Mouse (Mus musculus): ENCODE results near the gene Stat3. TPM values are rescaled to one million over a fixed set of nuclear protein-coding genes. Genes with fewer than 3 reads are reported as not detected.

The Stat3 gene
- polyA plus RNA-seq, 1 experiment, result 57.2 TPM

DNA sequence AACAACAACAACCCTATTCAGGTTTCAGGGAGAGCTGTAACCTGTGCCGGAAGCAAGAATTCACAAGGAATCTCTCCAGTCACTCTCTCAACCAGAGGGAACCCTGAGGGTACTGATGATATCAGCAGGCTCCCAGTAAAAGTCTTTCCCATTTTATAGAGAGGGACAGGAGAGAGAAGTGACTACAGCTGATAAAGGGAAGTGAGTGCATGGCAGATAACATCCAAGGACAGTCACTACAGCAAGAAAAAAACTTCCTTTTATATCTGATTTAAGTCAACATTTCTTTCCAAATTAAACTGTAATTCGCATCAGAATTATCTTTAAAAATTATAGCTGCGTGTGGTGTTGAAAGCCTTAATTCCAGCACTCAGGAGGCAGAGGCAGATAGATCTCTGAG lies 12.0 kb downstream of the Stat3 start:
- TF ChIP-seq CTCF (conservative IDR thresholded peaks at IDR 0.05; ENCODE audit: insufficient read depth, insufficient read length, low read depth, low read length), result no peak
- no peak for TF ChIP-seq POLR2A (IDR thresholded peaks at IDR 0.05; ENCODE audit: low read depth, low read length)
- peaks cover 9% of the 10 kb centered on the region for H3K4me1 ChIP-seq (ENCODE audit: control insufficient read depth, insufficient read depth, low read length)
- no peaks in the 10 kb centered on the region for H3K27me3 ChIP-seq (replicated peaks; ENCODE audit: control insufficient read depth, insufficient read depth, low read length)
- H3K4me3 ChIP-seq (ENCODE audit: insufficient read depth, low read depth, low read length), result no peak overlapping the region
- no peaks in the 10 kb centered on the region for H3K36me3 ChIP-seq (ENCODE audit: control insufficient read depth, insufficient read depth, low read length)
- H3K27ac ChIP-seq (ENCODE audit: insufficient read depth, low read depth, low read length), result no peak overlapping the region
- WGBS, result 91% methylated on average over 3 of the region's 3 CpGs
- DNase-seq, result no peak

DNA sequence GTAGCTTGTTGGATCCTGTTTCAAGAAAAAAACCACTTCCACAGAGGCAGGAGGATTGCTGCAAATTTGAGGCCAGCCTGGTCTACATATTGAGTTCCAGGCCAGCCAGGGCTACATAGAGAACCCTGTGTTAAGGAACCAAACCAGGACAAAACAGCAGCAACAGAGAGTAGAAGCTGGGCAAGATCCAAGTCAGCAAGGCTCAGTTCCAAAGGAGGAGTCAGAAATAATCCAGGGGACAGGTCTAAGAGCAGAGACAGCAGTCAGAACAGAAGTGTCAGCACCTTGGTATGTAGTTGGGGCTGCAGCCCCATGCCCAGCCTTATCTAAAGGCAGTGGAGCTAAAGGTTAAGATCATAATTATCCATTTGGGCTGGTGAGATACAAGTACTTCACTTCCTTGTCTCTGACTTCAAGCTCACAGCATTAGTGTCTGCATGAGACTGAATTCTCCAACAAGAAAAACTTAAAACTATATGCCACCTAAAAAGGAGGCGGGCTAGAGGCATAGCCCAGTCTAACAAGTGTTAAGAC lies 14.9 kb downstream of the Stat3 start:
- 97% methylated on average over 1 of the region's 1 CpGs for WGBS
- Histone ChIP-seq H3K27me3 (replicated peaks; ENCODE audit: control insufficient read depth, insufficient read depth, low read length) (no peaks in the 10 kb centered on the region), H3K4me3 (ENCODE audit: insufficient read depth, low read depth, low read length) (no peak overlapping the region), H3K4me1 (ENCODE audit: control insufficient read depth, insufficient read depth, low read length) (no peaks in the 10 kb centered on the region), H3K27ac (ENCODE audit: insufficient read depth, low read depth, low read length) (no peak overlapping the region), H3K36me3 (ENCODE audit: control insufficient read depth, insufficient read depth, low read length) (no peaks in the 10 kb centered on the region)
- DNase-seq, result no peak
- TF ChIP-seq POLR2A (IDR thresholded peaks at IDR 0.05; ENCODE audit: low read depth, low read length) (no peak), CTCF (conservative IDR thresholded peaks at IDR 0.05; ENCODE audit: insufficient read depth, insufficient read length, low read depth, low read length) (no peak)

DNA sequence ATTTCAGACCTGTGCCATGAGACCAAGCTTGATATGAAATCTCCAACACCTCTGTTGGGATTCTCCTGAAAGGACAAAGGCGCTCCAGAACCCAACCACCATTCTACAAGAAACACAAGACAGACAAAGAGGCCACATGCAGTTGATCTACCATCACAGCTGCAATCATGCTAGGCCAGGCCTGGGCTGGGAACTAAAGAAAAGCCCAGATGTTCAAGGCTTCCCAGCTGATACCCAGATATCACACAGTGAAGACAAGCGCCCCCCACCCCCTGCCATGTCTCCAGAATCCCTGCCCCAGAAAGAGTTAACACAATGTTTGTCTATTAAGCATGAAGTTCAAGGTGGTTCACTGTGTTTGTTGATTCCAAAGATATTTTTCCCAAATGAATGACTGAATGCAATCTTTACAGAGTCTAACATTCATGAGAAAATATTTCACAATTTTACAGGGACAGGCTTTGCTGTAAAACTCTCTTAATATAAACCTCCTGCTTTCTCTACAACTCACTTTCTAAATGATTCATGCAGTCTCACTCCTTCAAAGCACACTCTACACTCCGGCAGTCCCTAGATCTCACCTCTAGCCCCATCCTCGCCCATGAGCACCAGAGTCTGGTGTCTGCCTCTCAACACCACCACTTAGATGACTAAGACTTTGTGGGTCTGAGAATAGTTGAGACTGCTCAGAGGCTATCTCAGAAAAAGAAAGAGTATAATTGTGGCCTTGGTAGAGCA lies 18.3 kb downstream of the Stat3 start:
- Histone ChIP-seq H3K4me3 (ENCODE audit: insufficient read depth, low read depth, low read length) (no peak overlapping the region), H3K27me3 (replicated peaks; ENCODE audit: control insufficient read depth, insufficient read depth, low read length) (no peaks in the 10 kb centered on the region), H3K27ac (ENCODE audit: insufficient read depth, low read depth, low read length) (no peak overlapping the region), H3K36me3 (ENCODE audit: control insufficient read depth, insufficient read depth, low read length) (no peaks in the 10 kb centered on the region), H3K4me1 (ENCODE audit: control insufficient read depth, insufficient read depth, low read length) (peaks cover 3% of the 10 kb centered on the region; the same call in 1 of the 2 replicates)
- DNase-seq, result no peak
- TF ChIP-seq POLR2A (IDR thresholded peaks at IDR 0.05; ENCODE audit: low read depth, low read length), result no peak
- TF ChIP-seq CTCF (conservative IDR thresholded peaks at IDR 0.05; ENCODE audit: insufficient read depth, insufficient read length, low read depth, low read length), result no peak
- WGBS, result 94% methylated on average over 4 of the region's 4 CpGs

DNA sequence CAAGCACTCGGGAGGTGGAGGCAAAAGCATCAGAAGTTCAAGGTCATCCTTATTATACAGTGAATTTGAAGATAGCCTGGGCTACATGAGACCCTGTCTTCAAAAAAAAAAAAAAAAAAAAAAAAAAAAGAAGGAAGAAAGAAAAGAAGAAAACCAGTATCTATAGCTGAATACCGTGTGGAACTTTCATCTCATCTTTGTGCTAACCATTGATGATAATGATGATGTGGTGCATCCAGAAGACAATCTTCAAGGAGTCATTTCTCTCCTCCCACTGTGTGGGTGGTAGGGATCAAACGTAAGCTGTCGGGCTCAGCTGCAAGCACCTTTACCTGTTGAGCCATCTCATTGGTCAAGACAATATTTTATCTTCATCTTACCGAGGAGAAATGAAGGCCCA lies 21.3 kb downstream of the Stat3 start:
- 82% methylated on average over 5 of the region's 5 CpGs for WGBS
- TF ChIP-seq CTCF (conservative IDR thresholded peaks at IDR 0.05; ENCODE audit: insufficient read depth, insufficient read length, low read depth, low read length), result no peak
- no peak for TF ChIP-seq POLR2A (IDR thresholded peaks at IDR 0.05; ENCODE audit: low read depth, low read length)
- Histone ChIP-seq H3K27ac (ENCODE audit: insufficient read depth, low read depth, low read length) (no peak overlapping the region), H3K27me3 (replicated peaks; ENCODE audit: control insufficient read depth, insufficient read depth, low read length) (no peaks in the 10 kb centered on the region), H3K36me3 (ENCODE audit: control insufficient read depth, insufficient read depth, low read length) (peaks cover 3% of the 10 kb centered on the region; the same call in 1 of the 2 replicates), H3K4me1 (ENCODE audit: control insufficient read depth, insufficient read depth, low read length) (peaks cover 3% of the 10 kb centered on the region; the same call in 1 of the 2 replicates), H3K4me3 (ENCODE audit: insufficient read depth, low read depth, low read length) (no peak overlapping the region)
- DNase-seq, result no peak

DNA sequence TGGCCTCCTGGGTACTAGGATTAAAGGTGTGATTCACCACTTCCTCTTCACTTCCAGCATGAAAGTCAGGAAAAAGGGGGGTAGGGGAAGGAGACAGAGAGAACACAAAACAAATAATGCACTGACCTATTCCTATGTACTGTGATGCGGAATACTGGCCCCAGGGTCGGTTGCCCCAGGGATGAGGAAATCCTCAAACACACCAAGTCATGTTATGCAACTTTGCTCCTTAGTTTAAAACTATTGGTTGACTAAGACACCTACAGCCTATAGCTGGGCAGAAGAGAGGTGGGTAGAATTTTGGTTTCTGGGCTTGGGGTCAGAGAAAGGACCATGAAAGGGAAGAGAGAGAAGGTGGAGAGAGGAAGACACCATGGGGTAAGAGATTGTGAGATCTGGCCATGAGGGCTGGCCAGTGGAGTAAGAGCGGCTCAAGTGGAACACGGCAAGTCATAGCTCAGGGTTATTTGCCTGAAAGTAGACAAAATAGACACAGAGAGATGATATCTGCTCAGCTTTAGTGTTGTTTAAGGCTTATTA lies 22.8 kb downstream of the Stat3 start:
- WGBS, result 89% methylated on average over 4 of the region's 4 CpGs
- no peak for DNase-seq
- Histone ChIP-seq H3K4me3 (ENCODE audit: insufficient read depth, low read depth, low read length) (no peak overlapping the region), H3K4me1 (ENCODE audit: control insufficient read depth, insufficient read depth, low read length) (peaks cover 3% of the 10 kb centered on the region; the same call in 1 of the 2 replicates), H3K36me3 (ENCODE audit: control insufficient read depth, insufficient read depth, low read length) (peaks cover 3% of the 10 kb centered on the region; the same call in 1 of the 2 replicates), H3K27me3 (replicated peaks; ENCODE audit: control insufficient read depth, insufficient read depth, low read length) (no peaks in the 10 kb centered on the region), H3K27ac (ENCODE audit: insufficient read depth, low read depth, low read length) (no peak overlapping the region)
- TF ChIP-seq POLR2A (IDR thresholded peaks at IDR 0.05; ENCODE audit: low read depth, low read length) (no peak), CTCF (conservative IDR thresholded peaks at IDR 0.05; ENCODE audit: insufficient read depth, insufficient read length, low read depth, low read length) (no peak)

DNA sequence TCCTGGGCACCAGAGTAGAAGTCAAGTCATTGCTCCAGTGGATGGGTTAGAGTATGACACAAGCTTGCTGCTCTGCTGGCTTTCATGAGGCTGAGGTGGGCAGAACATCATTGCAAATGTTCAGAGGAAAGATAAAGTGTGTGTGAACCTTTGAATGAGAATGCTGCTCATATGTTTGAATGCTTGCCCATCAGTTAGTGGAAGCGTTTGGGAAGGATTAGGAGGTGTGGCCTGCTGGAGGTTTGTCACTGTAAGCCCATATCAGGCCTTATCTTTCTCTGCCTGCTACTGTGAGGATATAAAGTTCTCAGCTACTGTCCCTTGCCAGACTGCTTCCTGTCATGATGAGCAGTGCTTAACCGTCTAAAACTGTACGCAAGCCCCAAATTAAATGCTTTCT lies 24.3 kb downstream of the Stat3 start:
- Histone ChIP-seq H3K4me3 (ENCODE audit: insufficient read depth, low read depth, low read length) (no peak overlapping the region), H3K4me1 (ENCODE audit: control insufficient read depth, insufficient read depth, low read length) (peaks cover 3% of the 10 kb centered on the region; the same call in 1 of the 2 replicates), H3K36me3 (ENCODE audit: control insufficient read depth, insufficient read depth, low read length) (peaks cover 3% of the 10 kb centered on the region; the same call in 1 of the 2 replicates), H3K27ac (ENCODE audit: insufficient read depth, low read depth, low read length) (no peak overlapping the region), H3K27me3 (replicated peaks; ENCODE audit: control insufficient read depth, insufficient read depth, low read length) (no peaks in the 10 kb centered on the region)
- TF ChIP-seq POLR2A (IDR thresholded peaks at IDR 0.05; ENCODE audit: low read depth, low read length), result no peak
- TF ChIP-seq CTCF (conservative IDR thresholded peaks at IDR 0.05; ENCODE audit: insufficient read depth, insufficient read length, low read depth, low read length), result no peak
- 93% methylated on average over 3 of the region's 3 CpGs for WGBS
- no peak for DNase-seq

DNA sequence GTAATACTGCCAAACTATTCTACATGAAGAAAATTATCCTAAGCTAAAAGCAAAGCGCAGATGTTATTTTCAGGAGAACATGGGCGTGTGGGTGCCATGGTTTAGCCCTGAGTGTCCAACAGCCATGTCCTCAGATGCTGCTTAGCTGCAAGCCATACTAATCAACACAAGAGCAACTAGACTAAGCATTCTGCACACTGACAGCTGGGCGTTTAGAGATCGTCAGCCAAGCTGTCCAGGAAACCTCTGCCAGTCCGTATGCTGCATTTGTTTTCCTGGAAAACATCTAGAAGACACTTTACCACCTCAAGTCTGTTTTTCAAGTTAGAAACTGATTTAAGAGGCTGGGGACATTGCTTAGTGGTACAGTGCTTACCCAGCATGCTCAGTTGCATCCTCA lies 24.9 kb downstream of the Stat3 start:
- Histone ChIP-seq H3K4me3 (ENCODE audit: insufficient read depth, low read depth, low read length) (no peak overlapping the region), H3K27me3 (replicated peaks; ENCODE audit: control insufficient read depth, insufficient read depth, low read length) (no peaks in the 10 kb centered on the region), H3K27ac (ENCODE audit: insufficient read depth, low read depth, low read length) (no peak overlapping the region), H3K4me1 (ENCODE audit: control insufficient read depth, insufficient read depth, low read length) (peaks cover 3% of the 10 kb centered on the region; the same call in 1 of the 2 replicates), H3K36me3 (ENCODE audit: control insufficient read depth, insufficient read depth, low read length) (peaks cover 3% of the 10 kb centered on the region; the same call in 1 of the 2 replicates)
- TF ChIP-seq POLR2A (IDR thresholded peaks at IDR 0.05; ENCODE audit: low read depth, low read length), result no peak
- TF ChIP-seq CTCF (conservative IDR thresholded peaks at IDR 0.05; ENCODE audit: insufficient read depth, insufficient read length, low read depth, low read length), result no peak
- no peak for DNase-seq
- WGBS, result 76% methylated on average over 5 of the region's 5 CpGs

All from kidney, adult 2 months (tissue).